Mouse (Mus musculus) heart, adult 2 months (tissue): ENCODE results near the gene Igbp1b.

ENCODE experiments used
- CTCF ChIP-seq: fragments of 200-600 bp; IDR thresholded peaks from 2 replicates; pipeline ENCODE4 v1.8.1; 2022; ENCODE audit warnings: antibody characterized with exemption, mild to moderate bottlenecking, moderate library complexity
- EP300 ChIP-seq: fragments of 200-500 bp; IDR thresholded peaks from 2 replicates; pipeline ENCODE4 v1.6.1; 2011; ENCODE audit warnings: low read depth, low read length, control low read depth; ENCODE audit not compliant: insufficient read depth

GRCm38 (mm10) chr6:138618396-138618795 is 39.9 kb downstream of the Igbp1b start:
- TF ChIP-seq CTCF, result no peak
- TF ChIP-seq EP300, result no peak
